Mouse (Mus musculus): Measurements from ENCODE around the gene Ugt1a7c. TPM values are rescaled to one million over a fixed set of nuclear protein-coding genes. Genes with fewer than 3 reads are reported as not detected.
"Not testable (repeated sequence)": the region's sequence is repeated elsewhere in the genome, so short reads cannot be mapped to it uniquely, and the experiment has no call there.

The Ugt1a7c gene
- polyA plus RNA-seq, 1 experiment: 8.3 TPM

DNA sequence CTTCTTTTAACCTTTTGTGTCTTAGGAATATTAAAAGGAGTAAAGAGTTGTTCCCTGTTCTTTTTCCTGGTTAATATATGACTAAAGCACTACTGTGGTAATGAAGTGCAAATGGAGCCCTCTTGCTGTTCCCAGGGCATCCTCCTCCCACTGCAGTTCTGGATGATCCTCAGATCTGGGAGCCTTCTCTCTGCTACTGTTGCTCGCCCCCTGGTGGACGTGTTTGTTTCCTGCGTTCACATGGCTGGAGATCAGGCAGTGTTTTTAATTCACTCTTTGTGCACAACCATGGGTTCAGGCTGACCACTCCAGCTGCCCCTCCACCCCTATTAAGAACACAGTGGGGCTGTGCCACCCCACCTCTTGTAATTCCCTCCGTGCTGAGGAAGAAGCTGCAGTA, 25.7 kb downstream of the Ugt1a7c start:
- not testable (repeated sequence) for DNase-seq (ENCODE audit: low read depth)

DNA sequence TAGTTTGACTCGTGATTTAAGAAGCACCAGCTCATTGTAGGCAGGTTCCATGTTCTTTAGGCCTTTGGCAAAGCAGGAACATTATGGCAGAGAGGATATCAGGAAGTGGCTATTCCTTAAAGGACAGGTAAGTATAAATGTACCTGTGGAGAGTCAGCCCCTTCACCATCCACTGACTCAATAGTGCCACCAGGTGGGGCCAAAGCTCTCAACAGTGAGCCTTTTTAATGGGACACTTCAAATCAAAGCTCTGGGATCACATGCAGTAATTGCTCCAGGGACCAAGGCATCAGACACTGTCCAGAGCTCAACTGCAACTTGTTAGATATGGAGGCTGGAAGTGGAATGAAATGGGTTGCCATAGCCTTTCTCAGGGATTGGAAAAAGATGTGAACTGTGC, 26.7 kb downstream of the Ugt1a7c start:
- DNase-seq (ENCODE audit: low read depth): not testable (repeated sequence)

DNA sequence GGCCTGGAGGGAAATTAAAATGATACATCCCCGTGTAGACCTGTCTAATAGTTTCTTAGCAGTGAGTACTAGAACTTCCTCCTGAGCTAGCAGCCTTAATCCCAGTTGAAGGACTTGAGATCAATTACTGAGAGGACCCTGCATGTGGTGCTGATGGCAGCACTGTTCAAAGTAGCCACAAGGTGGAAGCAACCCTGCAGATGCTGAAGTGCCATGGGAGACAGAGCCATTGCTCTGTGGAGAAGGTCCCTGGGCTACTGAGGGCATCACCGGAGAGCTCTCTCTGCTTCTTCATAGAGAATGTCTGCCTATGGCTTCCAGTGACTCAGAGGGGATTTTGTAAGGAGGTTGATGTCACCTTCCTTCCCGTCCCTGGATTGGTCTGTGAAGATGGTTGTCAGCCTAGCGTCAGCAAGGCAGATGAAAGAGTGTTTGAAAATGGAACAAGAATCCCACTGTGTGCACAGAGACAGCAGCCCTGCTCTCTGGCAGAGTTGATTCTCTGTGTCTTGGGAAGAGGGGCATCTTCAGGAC, 31.0 kb downstream of the Ugt1a7c start:
- not testable (repeated sequence) for DNase-seq (ENCODE audit: low read depth)

GRCm38 (mm10) chr1:88129091-88129490, 34.2 kb downstream of the Ugt1a7c start:
- not testable (repeated sequence) for DNase-seq (ENCODE audit: low read depth)

DNA sequence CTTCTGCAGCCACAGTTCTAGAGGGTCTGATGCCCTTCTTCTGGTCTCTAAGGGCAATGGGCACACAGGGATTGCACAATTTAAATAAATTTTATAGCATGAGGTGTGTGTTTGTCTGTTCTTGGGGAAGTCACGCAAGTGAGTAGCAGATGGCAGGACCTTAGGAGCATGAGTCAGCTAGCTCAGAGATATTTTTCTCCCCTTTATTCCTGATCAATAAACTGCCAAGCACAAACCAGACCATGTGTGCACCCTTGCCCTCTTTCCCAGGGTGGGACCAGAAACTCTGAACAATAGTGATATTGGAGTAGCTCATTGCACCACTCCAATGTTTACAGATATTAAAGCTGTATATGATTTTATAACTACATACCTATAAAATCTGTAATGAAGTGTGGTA, 35.4 kb downstream of the Ugt1a7c start:
- not testable (repeated sequence) for DNase-seq (ENCODE audit: low read depth)

GRCm38 (mm10) chr1:88133908-88134456, 39.1 kb downstream of the Ugt1a7c start:
- DNase-seq (ENCODE audit: low read depth): no peak

GRCm38 (mm10) chr1:88134457-88135011, 39.7 kb downstream of the Ugt1a7c start, which contains the start of gene Ugt1a6a:
Gene Ugt1a6a, plus strand, starts transcription at chr1:88134809.
- DNase-seq (ENCODE audit: low read depth): peak; percentile 95

DNA sequence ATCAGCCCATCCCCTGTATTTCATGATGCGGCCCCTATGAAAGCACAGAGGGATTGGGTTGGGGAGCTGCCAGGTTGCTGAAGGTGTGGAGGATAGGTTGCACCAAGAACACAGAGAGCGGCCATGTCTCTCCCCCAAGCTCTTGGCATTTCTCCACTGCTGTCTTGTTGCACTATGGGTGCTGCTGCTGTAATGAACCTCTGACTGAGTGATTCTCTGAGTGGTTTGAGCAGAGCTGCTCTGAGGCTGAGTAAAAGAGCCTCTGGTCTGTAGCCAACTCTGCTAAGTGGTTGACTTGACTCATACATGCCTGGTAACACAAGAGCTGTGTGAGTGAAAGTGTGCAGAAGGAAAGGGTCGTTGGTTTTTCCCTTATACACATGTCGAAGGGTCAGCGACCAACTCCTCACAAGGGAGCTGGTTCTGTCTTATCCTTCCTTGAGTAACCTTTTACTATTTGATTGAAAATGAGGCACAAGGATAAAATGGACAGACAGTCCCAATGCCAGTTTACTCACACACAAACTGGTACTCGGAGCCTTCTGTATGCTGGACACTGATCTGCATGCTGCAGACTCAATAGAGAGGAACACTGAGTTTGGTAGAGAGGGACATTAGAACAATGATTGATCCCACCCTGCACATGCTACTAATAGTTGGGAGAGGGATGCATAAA, 40.5 kb downstream of the Ugt1a7c start:
- not testable (repeated sequence) for DNase-seq (ENCODE audit: low read depth)

- no peak for DNase-seq (ENCODE audit: low read depth)
These were observed 41.8 kb downstream of the Ugt1a7c start for GRCm38 (mm10) chr1:88136646-88137045.

DNA sequence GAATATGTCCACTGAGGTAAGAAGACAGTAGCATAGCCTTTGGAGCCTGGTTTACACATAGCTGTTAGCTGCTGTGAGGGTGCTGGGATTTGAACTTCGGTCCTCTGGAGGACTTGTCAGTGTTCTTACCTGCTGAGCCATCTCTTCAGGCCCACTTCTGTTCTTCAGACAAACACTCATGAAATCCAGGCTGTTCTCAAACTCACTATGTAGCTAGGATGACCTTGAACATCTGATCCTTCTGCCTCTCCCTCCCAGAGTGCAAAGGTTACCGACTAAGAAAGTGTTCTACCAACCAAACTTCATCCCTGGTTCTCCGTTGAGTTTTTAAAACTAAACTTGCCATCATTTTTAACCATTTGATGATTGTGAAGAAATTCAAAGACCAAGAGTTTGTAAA, 42.4 kb downstream of the Ugt1a7c start:
- no peak for DNase-seq (ENCODE audit: low read depth)

DNA sequence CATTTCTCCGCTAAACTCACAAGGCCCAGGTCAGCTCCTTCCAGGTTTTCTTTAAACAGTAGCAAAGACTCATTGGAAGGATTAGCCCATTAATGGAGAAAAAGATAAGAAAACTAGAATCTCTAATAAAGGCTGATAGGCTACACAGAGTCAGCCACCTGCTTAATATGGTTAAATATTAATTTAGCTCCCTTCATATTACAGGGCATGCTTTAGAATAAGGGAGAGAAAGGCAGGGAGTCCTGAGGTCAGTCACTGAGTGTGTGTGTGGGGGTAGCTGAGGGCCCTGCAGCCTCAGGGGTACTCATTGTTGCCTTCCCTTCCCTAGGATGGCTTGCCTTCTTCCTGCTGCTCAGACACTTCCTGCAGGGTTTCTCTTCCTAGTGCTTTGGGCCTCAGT, 43.3 kb downstream of the Ugt1a7c start:
- DNase-seq (ENCODE audit: low read depth): no peak

GRCm38 (mm10) chr1:88140492-88140891, 45.6 kb downstream of the Ugt1a7c start:
- DNase-seq (ENCODE audit: low read depth): not testable (repeated sequence)

GRCm38 (mm10) chr1:88143966-88144675, 49.3 kb downstream of the Ugt1a7c start:
- not testable (repeated sequence) for DNase-seq (ENCODE audit: low read depth)

GRCm38 (mm10) chr1:88145278-88145677, 50.4 kb downstream of the Ugt1a7c start:
- not testable (repeated sequence) for DNase-seq (ENCODE audit: low read depth)

GRCm38 (mm10) chr1:88150133-88150532, 55.3 kb downstream of the Ugt1a7c start:
- not testable (repeated sequence) for DNase-seq (ENCODE audit: low read depth)

DNA sequence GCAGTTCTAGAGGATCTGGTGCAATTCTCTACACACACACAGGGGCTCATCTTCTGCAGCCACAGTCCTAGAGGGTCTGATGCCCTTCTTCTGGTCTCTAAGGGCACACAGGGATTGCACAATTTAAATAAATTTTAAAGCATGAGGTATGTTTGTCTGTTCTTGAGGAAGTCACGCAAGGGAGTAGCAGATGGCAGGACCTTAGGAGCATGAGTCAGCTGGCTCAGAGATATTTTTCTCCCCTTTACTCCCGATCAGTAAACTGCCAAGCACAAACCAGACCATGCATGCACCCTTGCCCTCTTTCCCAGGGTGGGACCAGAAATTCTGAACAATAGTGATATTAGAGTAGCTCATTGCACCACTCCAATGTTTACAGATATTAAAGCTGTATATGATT, 63.6 kb downstream of the Ugt1a7c start:
- no peak for DNase-seq (ENCODE audit: low read depth)

DNA sequence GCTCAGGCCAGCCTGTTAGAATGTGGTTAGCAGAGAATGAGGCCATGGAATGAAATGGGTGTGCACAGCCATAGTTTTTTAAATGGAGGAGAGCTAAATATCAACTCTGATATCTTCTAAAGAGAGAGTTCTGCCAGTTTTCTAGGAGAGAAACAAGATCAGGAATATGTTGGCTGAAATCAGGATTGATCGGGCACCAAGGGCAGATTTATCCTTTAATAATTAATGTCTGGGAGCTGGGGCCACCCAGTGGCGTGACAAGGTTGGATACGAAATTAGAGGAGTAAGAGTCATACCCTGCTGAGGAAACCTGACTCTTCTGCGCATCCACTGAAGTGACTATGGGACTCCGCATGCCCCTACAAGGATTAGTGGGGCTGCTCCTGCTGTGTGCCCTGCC, 70.8 kb downstream of the Ugt1a7c start, which contains the start of gene Ugt1a5:
Ugt1a5 (plus strand) TSS at position 302 of the 400 bp plus-strand sequence.
- DNase-seq (ENCODE audit: low read depth): no peak

DNA sequence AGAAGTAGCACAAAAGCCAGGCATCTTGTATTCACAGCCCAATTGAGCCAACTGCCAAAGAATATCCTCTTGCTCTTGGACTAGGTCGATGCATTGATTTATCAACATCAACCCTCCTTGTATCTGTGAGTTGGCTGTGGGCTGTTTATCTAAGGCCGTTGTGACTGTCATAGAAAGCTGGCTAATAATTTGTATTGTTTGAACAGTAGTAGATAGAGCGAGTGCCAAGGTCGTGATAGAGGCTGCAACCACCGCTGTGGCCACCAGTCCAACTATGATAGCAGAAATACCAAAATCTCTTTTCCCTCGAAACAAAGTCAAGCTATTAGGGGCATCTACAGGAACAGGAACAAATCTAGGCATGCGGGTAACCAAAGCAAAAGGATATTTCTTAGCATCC, 77.3 kb downstream of the Ugt1a7c start:
- DNase-seq (ENCODE audit: low read depth): not testable (repeated sequence)

GRCm38 (mm10) chr1:88179657-88180056, 84.8 kb downstream of the Ugt1a7c start:
- no peak for DNase-seq (ENCODE audit: low read depth)

DNA sequence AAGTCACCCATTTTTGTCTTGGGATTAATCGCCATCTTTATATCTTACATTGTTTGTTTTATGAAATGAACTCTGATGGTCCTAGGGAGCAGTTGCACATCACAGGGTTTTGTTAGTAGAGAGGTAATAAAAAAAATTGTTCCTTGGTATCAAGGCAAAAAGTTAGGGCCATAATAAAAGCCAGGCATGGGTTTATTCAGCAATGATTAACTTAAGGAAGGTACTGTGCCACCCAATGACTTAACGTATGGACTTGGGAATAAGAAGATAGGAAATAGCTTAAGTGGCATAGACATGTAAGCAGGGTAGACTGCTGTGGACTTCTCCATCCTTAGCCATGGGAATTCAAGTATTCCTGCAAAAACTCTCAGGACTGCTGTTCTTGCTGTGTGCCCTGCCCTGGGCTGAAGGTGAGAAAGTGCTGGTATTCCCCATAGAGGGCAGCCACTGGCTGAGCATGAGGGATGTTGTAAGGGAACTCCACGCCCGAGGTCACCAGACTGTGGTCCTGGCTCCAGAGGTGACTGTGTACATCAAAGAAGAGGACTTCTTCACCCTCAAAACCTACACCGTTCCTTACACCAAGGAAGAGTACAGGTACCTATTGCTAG, 91.6 kb downstream of the Ugt1a7c start:
- DNase-seq (ENCODE audit: low read depth): no peak

GRCm38 (mm10) chr1:88192136-88192535, 97.3 kb downstream of the Ugt1a7c start:
- DNase-seq (ENCODE audit: low read depth): no peak

GRCm38 (mm10) chr1:88195687-88196086, 100.8 kb downstream of the Ugt1a7c start:
- no peak for DNase-seq (ENCODE audit: low read depth)
